Mouse (Mus musculus) CH12.LX (cell line): ENCODE data around the gene Slc4a11. TPM values are rescaled to one million over a fixed set of nuclear protein-coding genes. Genes with fewer than 3 reads are reported as not detected.

Experiments used
- DNase-seq: peaks from one replicate; pipeline ENCODE4 v3.0.0-alpha.2; 2013; ENCODE audit errors: extremely low read depth
- H3K27ac ChIP-seq: 2 replicates; pipeline ENCODE4 v1.5.1; 2012; ENCODE audit warnings: low read depth, mild to moderate bottlenecking, control low read depth, moderate library complexity; ENCODE audit not compliant: insufficient read depth
- H3K27me3 ChIP-seq: replicated peaks from 2 replicates; pipeline ENCODE3; 2012; ENCODE audit warnings: inconsistent platforms
- H3K36me3 ChIP-seq, 2 experiments: replicated peaks in 1 of 2; 2 replicates each; pipeline versions ENCODE3 to v1.6.1; 2012; ENCODE audit warnings: inconsistent platforms in 1 of 2, low read length in 1 of 2, mild to moderate bottlenecking in 1 of 2, mixed read lengths in 1 of 2, moderate library complexity in 1 of 2; ENCODE audit not compliant: control insufficient read depth in 1 of 2, insufficient read depth in 1 of 2
- H3K4me1 ChIP-seq, 2 experiments: 2 replicates each; pipeline ENCODE4 v1.6.1; 2012; ENCODE audit warnings: inconsistent platforms in 1 of 2, moderate library complexity in 1 of 2; ENCODE audit not compliant: insufficient read depth in 2 of 2, control insufficient read depth in 1 of 2
- H3K4me2 ChIP-seq: 2 replicates; pipeline ENCODE4 v1.6.1; 2012; ENCODE audit warnings: low read depth, mild to moderate bottlenecking, control low read depth; ENCODE audit not compliant: poor library complexity, insufficient read depth, severe bottlenecking
- H3K4me3 ChIP-seq, 3 experiments: fragments of 150-350 bp in 1 of 3; sonication (generic) in 1 of 3; replicated peaks in 1 of 3; 2 replicates each; pipeline versions ENCODE3 to v1.5.1; 2011 to 2012; ENCODE audit warnings: low read depth in 2 of 3, low read length in 2 of 3, mild to moderate bottlenecking in 2 of 3, moderate library complexity in 2 of 3, control low read depth in 1 of 3, improper control_type of control experiment in 1 of 3, inconsistent platforms in 1 of 3, mixed read lengths in 1 of 3; ENCODE audit not compliant: poor library complexity in 1 of 3
- H3K79me2 ChIP-seq: replicated peaks from 2 replicates; pipeline ENCODE4 v1.6.1; 2012; ENCODE audit warnings: mild to moderate bottlenecking, moderate library complexity; ENCODE audit not compliant: control insufficient read depth, poor library complexity, insufficient read depth, severe bottlenecking; ENCODE audit errors: extremely low read depth
- H3K9ac ChIP-seq: 2 replicates; pipeline ENCODE4 v1.6.1; 2012; ENCODE audit warnings: low read depth, mild to moderate bottlenecking, control low read depth, moderate library complexity; ENCODE audit not compliant: insufficient read depth
- H3K9me3 ChIP-seq: replicated peaks from 2 replicates; pipeline ENCODE3; 2012; ENCODE audit warnings: low read length, inconsistent platforms, mixed read lengths
- CHD1 ChIP-seq: IDR thresholded peaks from 2 replicates; pipeline ENCODE4 v1.6.1; 2012; ENCODE audit warnings: low read depth, low read length, improper control_type of control experiment, inconsistent platforms
- CTCF ChIP-seq, 2 experiments: IDR thresholded peaks in 1 of 2; conservative IDR thresholded peaks in 1 of 2; 2 replicates each; pipeline ENCODE4 v1.5.1; 2011 to 2012; ENCODE audit warnings: low read depth in 2 of 2, low read length in 2 of 2, improper control_type of control experiment in 1 of 2, inconsistent platforms in 1 of 2, mild to moderate bottlenecking in 1 of 2, moderate library complexity in 1 of 2
- ETS1 ChIP-seq: conservative IDR thresholded peaks from 2 replicates; pipeline ENCODE4 v1.6.1; 2012; ENCODE audit warnings: low read depth, mild to moderate bottlenecking, inconsistent platforms, low read length, improper control_type of control experiment, moderate library complexity
- HCFC1 ChIP-seq: IDR thresholded peaks from 2 replicates; pipeline ENCODE4 v1.6.1; 2012; ENCODE audit warnings: low read depth, mild to moderate bottlenecking, inconsistent platforms, low read length, improper control_type of control experiment
- IRF4 ChIP-seq: IDR thresholded peaks from 2 replicates; pipeline ENCODE4 v1.6.1; 2014; ENCODE audit warnings: low read depth, mild to moderate bottlenecking, inconsistent platforms, low read length, improper control_type of control experiment
- MAFK ChIP-seq: IDR thresholded peaks from 2 replicates; pipeline ENCODE4 v1.6.1; 2011; ENCODE audit warnings: low read length, improper control_type of control experiment; ENCODE audit not compliant: insufficient replicate concordance
- MAX ChIP-seq: IDR thresholded peaks from 2 replicates; pipeline ENCODE4 v1.6.1; 2011; ENCODE audit warnings: low read length, improper control_type of control experiment
- MAZ ChIP-seq: IDR thresholded peaks from 2 replicates; pipeline ENCODE4 v1.6.1; 2012; ENCODE audit warnings: low read depth, mild to moderate bottlenecking, inconsistent platforms, low read length, improper control_type of control experiment, moderate library complexity
- MEF2A ChIP-seq: IDR thresholded peaks from 2 replicates; pipeline ENCODE4 v1.6.1; 2014; ENCODE audit warnings: low read depth, mild to moderate bottlenecking, inconsistent platforms, low read length, improper control_type of control experiment, borderline replicate concordance
- PAX5 ChIP-seq: IDR thresholded peaks from 2 replicates; pipeline ENCODE4 v1.6.1; 2012; ENCODE audit warnings: low read length, inconsistent platforms, mixed read lengths
- POLR2AphosphoS2 ChIP-seq: IDR thresholded peaks from 2 replicates; pipeline ENCODE4 v1.6.1; 2011; ENCODE audit warnings: low read depth, low read length, improper control_type of control experiment
- UBTF ChIP-seq: IDR thresholded peaks from 2 replicates; pipeline ENCODE4 v1.6.1; 2012; ENCODE audit warnings: low read depth, mild to moderate bottlenecking, inconsistent platforms, low read length, improper control_type of control experiment, moderate library complexity
- USF1 ChIP-seq: IDR thresholded peaks from 2 replicates; pipeline ENCODE4 v1.6.1; 2014; ENCODE audit warnings: low read depth, mild to moderate bottlenecking, inconsistent platforms, low read length, improper control_type of control experiment
- USF2 ChIP-seq: conservative IDR thresholded peaks from 2 replicates; pipeline ENCODE4 v1.6.1; 2011; ENCODE audit warnings: low read depth, low read length, improper control_type of control experiment
- dilution Hi-C: fragments of 300-500 bp; cut with MboI; formaldehyde crosslinking; loops from 2 replicates; pipeline ENCODE4 v1.14.3; 2020; ENCODE audit warnings: low sequenced_read_pairs; ENCODE audit not compliant: extremely low pct_unique_long_range_greater_than_20kb, extremely low pct_ligation_motif_present
- in situ Hi-C: fragments of 300-500 bp; cut with MboI; formaldehyde crosslinking; loops from 3 replicates; pipeline ENCODE4 v1.14.3; 2019; ENCODE audit warnings: low sequenced_read_pairs, low pct_ligation_motif_present, low pct_unique_long_range_greater_than_20kb, mixed read lengths
- polyA plus RNA-seq: library from polyadenylated mRNA; unstranded; fragments of >175 nt; gene quantifications from 2 replicates; pipeline ENCODE4 v1.2.1, GENCODE M21; 2012; ENCODE audit warnings: low read depth; ENCODE audit not compliant: insufficient read length
- total RNA-seq, 2 experiments: library from RNA; depleted of rRNA; stranded (reverse); fragments of 300-350 nt in 1 of 2; fragments of >200 nt in 1 of 2; gene quantifications; 2 replicates each; pipeline ENCODE4 v1.2.3; 2012 to 2014

The Slc4a11 gene
- total and polyA plus RNA-seq, 3 experiments: 0.21 to 0.30 (median 0.27) TPM

GRCm38 (mm10) chr2:130657541-130657940 lies 39.8 kb downstream of the Slc4a11 start:
- H3K27me3 ChIP-seq: no peaks in the 10 kb centered on the region
- peaks cover 71 to 96% of the 10 kb centered on the region in 2 experiments for H3K36me3 ChIP-seq
- H3K4me1 ChIP-seq: peaks cover 0 to 14% of the 10 kb centered on the region in 2 experiments; a peak in 2 of 4 replicates
- no peak overlapping the region for H3K27ac ChIP-seq
- no peak overlapping the region for H3K9ac ChIP-seq
- no peak for DNase-seq
- TF ChIP-seq IRF4: no peak
- TF ChIP-seq CTCF (conservative IDR thresholded peaks at IDR 0.05 in 1 of 2, IDR thresholded peaks at IDR 0.05 in 1 of 2; ENCODE audit: low read depth in 2 of 2, low read length in 2 of 2): no peak
- TF ChIP-seq HCFC1: no peak
- H3K9me3 ChIP-seq: no peaks in the 10 kb centered on the region
- H3K4me2 ChIP-seq: no peak overlapping the region
- in situ Hi-C loops (no loop called here), dilution Hi-C loops (no loop called here)
- H3K4me3 ChIP-seq: no peak overlapping the region
- H3K79me2 ChIP-seq: no peaks in the 10 kb centered on the region

- TF ChIP-seq HCFC1 (no peak), PAX5 (no peak), POLR2AphosphoS2 (no peak), IRF4 (no peak), MAZ (no peak), ETS1 (no peak), CHD1 (no peak), MAFK (no peak), UBTF (no peak), USF1 (no peak), MAX (no peak), USF2 (no peak), MEF2A (no peak)
- Histone ChIP-seq H3K27ac (no peak overlapping the region), H3K9ac (no peak overlapping the region), H3K9me3 (no peaks in the 10 kb centered on the region), H3K4me2 (no peak overlapping the region), H3K4me3 (no peak overlapping the region), H3K27me3 (no peaks in the 10 kb centered on the region), H3K79me2 (no peaks in the 10 kb centered on the region), H3K36me3 (peaks cover 67 to 93% of the 10 kb centered on the region in 2 experiments), H3K4me1 (peaks cover 0 to 4% of the 10 kb centered on the region in 2 experiments; a peak in 2 of 4 replicates)
- no peak for DNase-seq
- in situ Hi-C loops: no loop called here
- dilution Hi-C loops: no loop called here
Observed at GRCm38 (mm10) chr2:130656536-130656935, 40.8 kb downstream of the Slc4a11 start.
